Mouse (Mus musculus) heart, adult 18-20 months (tissue): ENCODE measurements around the gene Dnah2. TPM values are rescaled to one million over a fixed set of nuclear protein-coding genes. Genes with fewer than 3 reads are reported as not detected.

Experiments used
- DNase-seq, 2 experiments: peaks; one replicate each; pipeline ENCODE4 v3.0.0; 2021 to 2022; ENCODE audit warnings: mixed read lengths in 1 of 2
- long read RNA-seq, 2 experiments: library from polyadenylated mRNA; stranded (forward); transcript quantifications; one replicate each; pipeline ENCODE4 v2.0.0; 2021
- total RNA-seq, 2 experiments: library from RNA; stranded (reverse); gene quantifications; 2 replicates each; pipeline ENCODE4 v1.2.3; 2021

Dnah2 gene
- under 1 TPM; 0.10 to 0.51 TPM for total RNA-seq
- long read RNA-seq, experiment 1: 0 reads
- long read RNA-seq, experiment 2: 0 reads

DNA sequence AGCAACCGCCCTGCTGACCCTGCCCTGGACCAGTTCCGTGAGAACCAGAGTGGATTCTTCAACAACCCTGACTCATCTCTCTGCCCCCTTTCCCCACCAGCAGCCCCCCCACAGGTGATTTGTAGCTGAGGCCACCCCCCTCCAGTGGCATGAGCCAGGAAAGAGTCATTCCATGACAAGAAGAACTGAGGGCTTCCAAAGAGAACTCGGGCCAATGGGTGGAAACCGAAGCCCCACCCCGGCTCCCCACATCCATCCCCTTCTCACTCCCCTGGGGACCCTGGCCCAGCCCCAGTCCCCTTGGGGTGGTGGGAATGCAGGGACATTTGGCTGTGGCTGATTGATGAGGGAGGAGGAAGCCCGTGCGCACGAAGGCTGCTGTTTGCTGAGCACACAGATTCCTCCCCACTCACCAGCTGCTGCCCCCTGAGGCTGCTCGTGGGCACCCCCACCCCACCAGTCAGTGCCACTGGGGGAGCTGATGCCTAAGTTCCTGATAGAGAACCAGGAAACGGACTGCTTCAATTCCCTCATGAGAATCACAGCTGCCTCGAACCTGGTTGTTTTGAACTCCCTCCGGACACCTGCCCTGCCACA lies at the start of gene Dnah2:
Gene Dnah2, minus strand, starts transcription at position 51 of the 597 bp plus-strand sequence.
- DNase-seq: no peak

DNA sequence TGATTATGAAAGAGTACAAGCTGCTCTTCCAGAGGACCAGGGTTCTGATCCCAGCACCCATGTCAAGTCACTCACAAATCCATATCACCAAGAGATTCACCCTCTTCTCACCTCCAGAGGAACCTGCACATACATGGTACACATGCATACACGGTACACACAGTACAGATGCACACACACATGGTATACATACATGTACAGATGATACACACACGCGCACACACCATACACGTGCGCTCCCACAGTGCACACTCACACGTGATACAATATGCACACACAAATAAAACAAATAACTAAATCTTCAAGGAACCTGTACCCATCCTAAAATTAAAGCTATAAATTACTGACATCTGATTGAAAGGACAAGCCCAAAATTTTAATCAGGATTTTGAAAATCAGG lies 45.9 kb upstream of the Dnah2 start:
- no peak for DNase-seq

DNA sequence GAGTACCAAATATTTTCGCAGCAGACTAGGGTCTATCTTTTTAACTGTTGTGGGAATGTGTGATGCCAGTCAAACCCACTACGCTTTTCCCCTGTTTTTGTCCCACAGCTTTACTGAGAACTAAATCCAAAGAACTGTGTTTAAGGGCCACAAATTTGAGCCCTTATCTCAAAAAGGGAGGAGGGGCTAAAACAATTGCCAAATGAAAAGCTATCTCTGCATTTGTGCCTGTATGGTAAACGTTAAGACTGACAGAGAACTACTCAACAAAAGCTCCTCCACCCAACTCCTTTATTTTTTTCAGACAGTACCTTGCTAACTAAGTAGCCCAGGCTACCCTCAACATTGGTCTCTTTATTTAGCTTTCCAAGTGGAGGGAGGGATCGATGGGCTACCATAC lies 43.9 kb upstream of the Dnah2 start:
- DNase-seq: no peak

DNA sequence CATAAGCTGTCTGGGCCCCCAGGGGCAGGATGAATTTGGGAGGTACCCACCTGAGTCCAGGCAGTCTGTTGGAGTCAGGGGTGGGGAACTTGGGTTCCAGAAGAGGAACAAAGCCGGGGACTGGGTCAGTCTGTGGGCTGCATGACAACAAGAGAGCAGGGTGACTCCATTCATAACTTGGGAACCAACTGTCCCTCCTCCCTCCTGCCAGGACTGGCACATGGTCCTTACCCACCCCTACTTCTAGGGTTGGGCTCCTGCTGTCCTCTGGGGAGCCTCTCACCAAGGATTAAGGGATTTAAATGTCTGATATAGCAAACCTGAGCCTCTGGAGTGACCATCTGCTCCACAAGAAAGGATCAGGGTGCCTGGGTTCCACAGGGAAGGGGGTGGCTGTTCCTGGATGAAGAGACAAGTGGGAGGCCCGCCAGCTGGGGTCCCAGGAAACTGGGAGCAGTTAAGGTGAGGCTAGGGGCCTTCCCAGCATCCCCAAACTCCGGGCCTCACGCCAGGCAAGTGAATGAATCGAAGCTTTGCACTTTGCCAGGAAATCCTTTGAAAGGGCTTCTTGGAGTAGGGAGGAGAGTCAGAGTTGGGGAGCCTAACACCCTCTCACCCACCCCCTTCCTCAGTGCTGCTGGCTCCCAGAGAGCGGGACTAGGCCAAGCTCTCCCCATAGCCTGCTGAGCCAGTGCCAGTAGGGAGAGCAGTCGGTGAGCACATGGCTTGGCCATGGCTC lies 43.2 kb upstream of the Dnah2 start:
- no peak for DNase-seq

DNA sequence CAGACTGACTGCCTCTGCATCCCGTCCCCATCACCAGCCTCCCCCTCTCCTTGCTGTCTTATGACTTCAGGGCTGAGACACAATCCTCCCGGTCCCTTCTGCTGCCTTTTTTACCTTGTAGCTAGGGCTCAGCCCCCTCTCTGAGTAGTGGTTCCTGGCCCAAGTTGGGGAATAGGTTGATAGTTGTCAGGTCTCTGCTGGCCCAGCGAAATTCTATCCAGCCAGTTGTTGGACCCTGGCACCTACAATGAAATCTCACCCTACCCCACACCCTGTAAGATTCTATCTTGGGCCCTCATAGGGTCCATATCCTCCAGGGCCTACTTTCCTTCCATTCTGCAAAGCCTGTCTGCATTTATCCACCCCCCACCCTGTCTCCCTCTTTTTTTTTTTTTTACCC lies 42.5 kb upstream of the Dnah2 start:
- DNase-seq: no peak

DNA sequence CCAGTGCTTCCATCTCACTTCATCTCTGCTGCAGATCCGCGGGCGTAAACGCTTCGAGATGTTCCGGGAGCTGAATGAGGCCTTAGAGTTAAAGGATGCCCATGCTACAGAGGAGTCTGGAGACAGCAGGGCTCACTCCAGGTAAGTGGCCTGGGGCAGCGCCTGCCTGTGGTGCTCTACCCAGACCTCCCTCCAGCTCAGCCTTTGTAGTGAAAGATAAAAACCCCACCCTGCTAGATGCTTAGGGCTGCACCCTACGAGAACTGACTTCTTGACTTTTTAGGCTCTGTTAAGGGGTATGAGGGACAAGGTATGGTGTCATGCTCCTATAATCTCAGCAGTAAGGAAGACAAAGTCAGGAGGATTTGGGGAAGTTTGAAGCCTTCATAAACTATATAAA lies 41.7 kb upstream of the Dnah2 start:
- DNase-seq: no peak

DNA sequence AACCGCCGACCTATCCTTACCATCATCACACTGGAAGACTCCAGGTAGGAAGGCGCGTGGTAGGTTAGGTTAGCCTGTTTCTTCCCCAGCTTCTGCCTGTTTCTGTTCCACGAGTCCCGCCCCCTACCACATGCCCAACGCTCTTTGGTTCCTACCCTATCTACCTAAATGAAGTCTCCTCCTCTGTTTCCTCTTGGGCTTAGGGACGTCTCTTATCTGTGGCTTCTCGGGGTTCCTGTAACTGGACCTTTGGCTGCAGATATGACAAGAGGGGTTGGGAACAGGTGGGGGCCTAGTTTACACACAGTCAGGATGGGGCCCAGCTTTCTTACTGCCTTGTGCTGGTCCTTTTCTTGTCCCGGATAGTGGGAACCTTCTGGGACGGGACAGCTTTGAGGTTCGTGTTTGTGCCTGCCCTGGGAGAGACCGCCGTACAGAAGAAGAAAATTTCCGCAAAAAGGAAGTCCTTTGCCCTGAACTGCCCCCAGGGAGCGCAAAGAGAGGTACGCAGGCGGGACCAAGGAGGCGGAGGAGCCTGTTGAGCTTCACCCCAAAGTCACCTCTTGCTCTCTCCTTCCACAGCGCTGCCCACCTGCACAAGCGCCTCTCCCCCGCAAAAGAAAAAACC lies 40.4 kb upstream of the Dnah2 start:
- DNase-seq: no peak

DNA sequence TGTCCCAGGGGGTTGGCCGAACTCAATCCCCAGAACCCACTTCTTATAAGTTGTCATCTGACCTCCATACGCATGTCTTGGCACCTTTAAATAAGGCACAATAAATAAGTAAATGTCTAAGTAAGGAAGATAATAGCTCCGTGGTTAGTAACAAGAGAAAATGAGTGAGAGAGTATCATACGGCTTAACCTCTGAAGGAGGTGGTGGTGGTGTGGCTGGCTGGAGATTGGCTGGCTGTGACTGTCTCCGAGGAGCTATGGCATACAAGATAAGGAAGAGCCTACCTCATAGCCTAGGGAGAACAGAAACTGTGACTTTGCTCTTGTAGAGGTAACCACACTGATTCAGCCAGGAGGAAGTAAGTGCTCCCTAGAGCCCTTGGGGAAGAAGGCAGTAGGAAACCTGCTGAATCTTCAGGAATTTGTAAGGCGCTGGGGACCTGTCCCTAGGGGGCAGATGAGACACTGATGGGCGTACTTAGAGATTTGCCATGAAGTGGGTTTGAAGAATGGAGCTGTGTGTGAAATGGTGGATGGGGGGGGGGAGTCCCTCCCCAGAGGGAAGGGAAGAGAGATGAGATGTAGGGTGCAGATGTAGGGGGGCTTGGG lies 36.9 kb upstream of the Dnah2 start:
- DNase-seq: no peak

DNA sequence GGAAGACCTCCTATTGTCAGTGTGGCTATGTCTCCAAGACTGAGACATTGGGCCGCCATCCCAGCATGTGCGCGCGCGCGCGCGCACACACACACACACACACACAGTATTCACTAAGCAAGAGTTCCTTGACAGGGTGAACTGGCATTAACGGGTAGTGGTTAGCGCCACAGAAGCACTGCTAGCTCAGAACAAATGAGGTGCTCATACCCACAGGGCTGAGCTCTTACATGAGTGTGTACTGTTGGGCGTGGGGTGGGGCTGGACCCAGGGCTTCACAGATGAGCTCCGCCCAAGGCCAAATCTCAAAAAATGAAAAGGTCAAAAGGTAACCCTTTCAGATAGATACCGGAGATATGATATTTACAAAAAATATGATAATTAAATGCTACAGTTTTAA lies 36.0 kb upstream of the Dnah2 start:
- DNase-seq: no peak

DNA sequence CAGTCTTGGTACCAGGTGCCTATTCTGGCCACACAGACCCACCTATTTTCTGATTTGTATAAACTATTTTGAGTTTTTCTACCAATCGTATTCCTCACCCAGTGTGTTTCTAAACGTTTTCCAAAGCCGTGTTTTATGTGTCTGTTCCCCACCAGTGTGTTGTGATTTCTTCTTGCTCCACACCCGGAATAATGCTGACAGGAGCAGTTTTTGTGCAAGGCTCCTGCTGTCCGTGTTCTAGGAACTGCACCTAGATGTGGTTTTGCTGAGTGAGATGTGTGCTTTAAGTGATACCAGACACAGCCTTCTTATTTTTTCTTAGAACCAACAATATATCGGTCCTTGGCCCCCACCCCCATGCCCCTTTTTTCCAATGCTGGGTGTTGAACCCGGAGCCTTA lies 35.1 kb upstream of the Dnah2 start:
- DNase-seq: no peak

DNA sequence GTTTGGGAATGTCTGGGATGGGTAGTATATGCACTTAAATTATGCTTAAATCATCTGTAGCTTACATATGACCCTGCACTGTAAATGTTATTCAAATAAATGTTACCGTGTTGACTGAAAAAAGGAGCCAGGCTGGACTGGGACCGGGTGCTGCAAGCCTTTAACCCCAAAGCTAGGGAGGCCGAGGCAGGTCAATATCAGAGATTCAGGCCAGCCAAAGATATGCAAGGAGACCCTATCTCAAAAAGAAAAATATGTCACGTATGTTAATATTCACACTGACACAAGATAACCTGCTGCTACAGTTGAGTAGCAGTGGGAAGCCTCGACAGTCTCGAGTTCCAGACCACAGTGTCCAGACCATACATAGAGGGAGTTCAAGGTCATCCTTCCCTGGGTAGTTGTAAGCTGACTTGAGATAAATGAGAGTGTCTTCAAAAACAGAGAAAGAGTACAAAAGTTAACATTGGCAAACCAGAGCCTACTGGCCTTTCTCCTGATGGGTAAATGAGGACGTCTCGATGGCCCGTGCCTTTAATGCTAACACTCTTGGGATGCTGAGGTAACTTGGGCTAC lies 33.4 kb upstream of the Dnah2 start:
- DNase-seq: no peak

DNA sequence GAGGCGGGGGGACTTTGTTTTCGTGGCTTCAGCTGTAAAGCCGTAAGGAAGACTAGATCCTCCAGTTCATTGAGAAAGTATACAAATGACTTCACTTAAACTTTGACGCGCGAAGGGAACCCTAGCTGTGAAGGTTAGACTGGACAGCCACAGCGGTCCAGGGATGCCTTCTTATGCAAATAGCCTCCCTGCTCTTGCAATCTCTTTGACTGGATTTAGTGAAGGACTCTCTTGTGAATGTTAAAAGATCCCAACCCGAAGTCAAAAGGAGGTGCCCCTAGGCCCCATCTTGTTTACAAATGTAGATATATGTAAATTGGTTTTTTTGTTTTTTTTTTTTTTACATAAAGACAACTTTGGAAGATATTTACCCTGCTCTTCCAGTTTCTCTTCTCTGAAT lies 32.9 kb upstream of the Dnah2 start:
- no peak for DNase-seq

DNA sequence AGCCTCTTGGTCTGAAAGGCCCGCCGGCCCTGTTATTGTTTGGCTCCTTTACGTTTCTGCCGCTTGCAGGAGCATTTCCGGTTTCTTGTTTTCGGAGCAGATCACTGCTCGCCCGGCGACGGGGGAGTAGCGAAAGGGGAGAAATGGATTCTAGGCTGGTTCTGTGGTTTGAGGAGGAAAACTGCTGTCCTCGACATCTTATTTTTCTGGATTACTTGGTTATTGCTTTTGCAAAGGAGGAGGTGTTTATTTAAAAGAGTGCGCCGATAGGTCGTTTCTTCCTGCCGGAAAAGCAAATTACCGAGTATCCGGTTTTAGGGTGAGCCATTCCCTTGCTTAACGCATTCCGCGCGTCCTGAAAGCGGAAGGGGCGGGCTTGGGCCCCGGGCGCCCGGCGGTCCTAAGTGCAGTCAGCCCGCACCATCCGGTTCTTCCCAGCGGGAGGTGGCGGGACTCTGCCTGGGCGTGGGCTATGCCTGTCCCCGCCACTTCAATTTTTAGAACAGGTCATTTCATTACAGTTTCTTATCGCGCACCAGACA lies 32.3 kb upstream of the Dnah2 start:
- peak; percentile 93 to 96 for DNase-seq

DNA sequence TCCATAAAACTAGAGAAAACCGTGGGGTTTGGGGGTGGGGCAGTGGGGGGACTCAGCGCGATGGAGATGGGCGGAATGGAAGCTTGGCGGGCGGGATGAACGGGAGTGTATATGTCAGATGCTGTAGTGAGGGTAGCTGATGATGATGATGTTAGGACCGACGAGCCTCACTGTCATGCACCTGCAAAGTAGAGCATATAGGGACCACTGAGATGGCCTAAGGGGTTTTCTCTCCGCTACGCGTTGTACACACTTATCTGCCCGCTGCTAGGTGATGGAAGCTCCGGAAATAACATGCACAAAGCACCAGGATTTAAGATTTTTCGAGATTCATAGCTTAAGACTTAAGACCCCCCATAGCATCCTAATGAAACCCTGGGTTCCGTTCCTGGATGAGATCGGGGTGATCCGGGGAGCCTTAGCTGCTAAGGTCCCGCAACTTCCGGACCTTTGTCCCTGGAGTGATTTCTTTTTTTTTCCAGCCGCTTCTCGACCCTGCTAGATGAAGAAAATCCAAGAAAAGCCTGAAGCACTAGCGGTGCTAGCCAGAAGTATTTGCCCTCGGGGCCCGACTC lies 31.7 kb upstream of the Dnah2 start:
- no peak for DNase-seq

DNA sequence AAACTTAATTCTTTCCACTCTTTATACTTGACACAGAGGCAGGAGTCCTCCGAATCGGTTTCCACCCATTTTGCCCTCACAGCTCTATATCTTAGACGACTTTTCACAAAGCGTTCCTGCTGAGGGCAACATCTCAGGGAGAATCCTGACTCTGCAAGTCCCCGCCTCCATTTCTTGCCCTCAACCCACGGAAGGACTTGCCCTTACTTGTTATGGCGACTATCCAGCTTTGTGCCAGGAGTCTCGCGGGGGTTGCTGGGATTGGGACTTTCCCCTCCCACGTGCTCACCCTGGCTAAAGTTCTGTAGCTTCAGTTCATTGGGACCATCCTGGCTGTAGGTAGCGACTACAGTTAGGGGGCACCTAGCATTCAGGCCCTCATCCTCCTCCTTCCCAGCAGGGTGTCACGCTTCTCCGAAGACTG lies 31.2 kb upstream of the Dnah2 start, which contains the start of the genes Wrap53 and Trp53:
Gene Wrap53, minus strand, starts transcription at position 165 of the 424 bp plus-strand sequence.
Gene Trp53, plus strand, starts transcription at position 269 of the 424 bp plus-strand sequence.
- DNase-seq: peak; percentile 96 to 97

DNA sequence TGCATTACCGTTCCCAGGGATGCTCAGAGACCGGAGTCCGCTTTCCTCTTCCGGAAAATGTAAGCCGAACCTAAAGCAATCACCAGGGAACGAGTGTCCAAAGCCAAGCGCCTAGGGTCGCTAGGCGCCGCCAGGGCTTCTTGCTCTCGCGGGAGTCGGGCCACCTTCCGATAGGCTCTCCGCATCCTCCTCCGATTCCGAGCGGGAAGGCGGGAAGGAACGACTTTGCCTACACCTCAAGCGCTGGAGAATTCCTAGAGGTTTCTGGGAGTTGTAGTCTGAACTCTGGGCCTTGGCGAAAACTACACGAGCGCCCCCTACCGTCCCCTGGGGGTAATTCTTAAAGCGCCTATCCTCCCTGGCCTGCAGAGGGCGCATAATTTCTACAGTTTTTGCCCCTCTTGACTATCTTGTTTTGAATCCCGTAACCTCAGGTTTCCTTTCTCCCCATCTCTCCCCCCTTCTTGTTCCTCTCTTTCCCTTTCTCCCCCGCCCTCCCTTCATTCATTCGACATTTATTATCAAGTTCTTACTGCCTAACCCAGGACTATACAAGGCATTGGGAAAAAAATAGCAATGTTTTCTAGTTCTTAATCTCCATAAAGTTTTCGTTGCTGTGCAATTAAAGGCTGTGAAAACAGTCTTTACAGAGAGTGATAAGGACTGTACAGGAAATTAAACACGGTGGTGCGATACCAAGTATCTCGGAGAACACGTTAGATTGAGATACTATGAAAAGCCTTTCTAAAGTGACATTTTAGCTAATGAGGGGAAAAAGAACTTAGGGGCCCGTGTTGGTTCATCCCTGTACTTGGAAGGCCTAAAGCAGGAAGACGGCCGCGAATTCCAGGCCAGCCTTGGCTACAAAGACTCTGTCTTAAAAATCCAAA lies 30.5 kb upstream of the Dnah2 start:
- peak; percentile 97 to 99 for DNase-seq

DNA sequence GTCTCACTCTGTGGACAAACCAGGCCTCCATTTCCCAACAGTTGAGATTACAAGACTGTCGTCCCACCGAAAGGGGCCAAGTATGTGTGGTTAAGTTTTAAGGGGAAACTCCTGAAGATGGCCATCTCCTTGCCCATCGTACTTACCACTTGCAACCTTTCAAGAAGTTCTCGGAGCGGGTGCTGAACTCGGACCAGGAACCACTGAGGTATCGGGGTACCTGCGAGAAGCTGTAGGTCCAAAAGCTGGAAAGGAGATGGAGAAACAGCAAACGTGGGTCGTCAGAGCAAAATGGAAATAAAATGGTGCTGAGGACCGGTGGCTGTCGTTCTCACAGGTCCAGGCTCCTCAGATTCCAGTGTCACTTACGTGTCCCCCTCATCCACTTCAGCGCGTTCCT lies 29.4 kb upstream of the Dnah2 start:
- no peak for DNase-seq

DNA sequence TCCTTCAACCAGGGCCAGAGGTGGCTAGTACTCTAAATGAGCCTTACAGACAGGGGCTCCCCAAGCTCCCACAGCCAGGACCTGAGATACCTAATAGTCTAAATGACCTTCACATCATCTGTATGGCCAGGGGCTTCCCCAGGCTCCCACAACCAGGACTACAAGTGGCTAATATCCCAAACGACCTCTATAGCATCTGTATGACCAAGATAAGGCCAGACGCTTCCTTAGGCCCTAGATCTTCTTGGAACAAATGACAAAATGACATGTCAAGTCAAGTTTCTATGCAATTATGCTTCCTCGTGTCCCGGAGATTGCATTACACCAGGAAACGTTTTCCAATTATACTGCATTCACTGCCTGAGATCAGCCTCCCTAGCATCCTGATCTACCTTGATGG lies 27.4 kb upstream of the Dnah2 start:
- no peak for DNase-seq

DNA sequence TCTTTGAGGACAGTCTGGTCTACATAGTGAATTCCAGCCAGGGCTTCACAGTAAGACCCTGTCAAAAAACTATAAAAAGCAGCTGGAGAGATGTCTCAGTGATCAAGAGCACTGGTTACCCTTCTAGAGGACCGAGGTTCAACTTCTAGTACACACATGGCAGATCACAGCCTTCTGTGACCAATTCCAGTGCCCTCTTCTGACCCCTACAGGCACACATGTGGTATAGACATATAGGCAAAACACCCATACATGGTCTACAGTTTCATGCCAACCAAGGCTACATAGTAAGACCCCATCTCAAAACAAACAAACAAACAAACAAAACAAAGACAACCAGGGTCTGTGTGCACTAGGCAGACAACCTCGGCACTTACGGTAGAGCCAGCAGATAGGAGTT lies 26.3 kb upstream of the Dnah2 start:
- peak; percentile 17 to 22 for DNase-seq

DNA sequence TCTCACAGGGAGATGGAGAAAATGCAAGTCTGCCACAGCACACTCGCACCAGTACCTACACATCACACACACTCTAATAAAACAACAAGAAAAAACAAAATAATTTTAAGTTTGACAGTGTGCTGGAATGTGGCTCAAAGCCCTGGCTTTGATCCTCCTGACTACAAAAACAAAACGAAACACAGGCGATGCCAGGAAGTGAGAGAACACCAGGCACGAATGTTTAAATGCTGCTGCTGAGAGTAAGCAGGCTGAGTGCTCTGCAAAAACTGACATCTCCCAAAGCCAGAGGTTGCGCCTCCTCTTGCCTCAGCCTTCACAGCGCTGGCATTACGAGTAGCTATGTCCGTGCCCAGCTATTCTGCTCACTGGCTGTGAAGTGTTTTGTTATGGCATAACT lies 16.2 kb upstream of the Dnah2 start:
- no peak for DNase-seq

DNA sequence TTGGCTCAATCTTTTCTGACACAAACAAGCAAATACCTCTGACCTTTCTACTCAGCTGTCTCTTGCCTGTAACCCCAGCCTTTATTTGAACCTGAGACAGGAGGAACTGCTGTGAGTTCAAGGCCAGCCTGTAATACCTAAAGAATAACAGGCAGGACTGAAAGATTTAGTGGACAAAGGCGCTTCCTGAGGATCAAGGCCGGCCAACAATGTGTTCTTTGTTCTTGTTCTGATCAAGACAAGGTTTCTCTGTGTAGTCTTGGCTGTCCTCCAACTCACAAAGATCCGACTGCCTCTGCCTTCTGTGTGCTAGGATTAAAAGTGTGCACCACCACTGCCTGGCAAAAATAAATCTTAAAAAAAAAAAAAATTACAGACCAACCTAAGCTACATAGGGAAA lies 15.5 kb upstream of the Dnah2 start:
- DNase-seq: no peak
